Mouse (Mus musculus) liver, embryonic 11.5 days (tissue): Measurements from ENCODE around the gene Tnk1. TPM values are rescaled to one million over a fixed set of nuclear protein-coding genes. Genes with fewer than 3 reads are reported as not detected.
A peak's percentile ranks its signal among the peaks of the same experiment; 100 is the strongest.

Experiments
- ATAC-seq: fragments of 200-750 bp; cut with Nextera tagmentation; replicated peaks from 2 replicates; pipeline ENCODE4 v1.8.0; 2017; ENCODE audit warnings: moderate number of reproducible peaks, mild to moderate bottlenecking, moderate TSS enrichment, moderate library complexity; ENCODE audit not compliant: low FRiP score
- DNase-seq: peaks from one replicate; pipeline ENCODE4 v3.0.0-alpha.2; 2017; ENCODE audit warnings: low spot score
- H3K27ac ChIP-seq: fragments of 300-500 bp; sonication (generic); 2 replicates; pipeline ENCODE4 v1.5.1; 2014; ENCODE audit warnings: mild to moderate bottlenecking, low read depth, low read length, control low read depth
- H3K27me3 ChIP-seq: fragments of 300-500 bp; sonication (generic); replicated peaks from 2 replicates; pipeline ENCODE4 v1.6.1; 2014; ENCODE audit warnings: low read length, mixed read lengths; ENCODE audit not compliant: control insufficient read depth, insufficient read depth
- H3K36me3 ChIP-seq: fragments of 300-500 bp; sonication (generic); 2 replicates; pipeline ENCODE4 v1.6.1; 2014; ENCODE audit warnings: mild to moderate bottlenecking, low read length, moderate library complexity, mixed read lengths; ENCODE audit not compliant: control insufficient read depth, insufficient read depth
- H3K4me1 ChIP-seq: fragments of 300-500 bp; sonication (generic); replicated peaks from 2 replicates; pipeline ENCODE4 v1.6.1; 2014; ENCODE audit warnings: low read length, mixed read lengths; ENCODE audit not compliant: control insufficient read depth, insufficient read depth
- H3K4me2 ChIP-seq: fragments of 300-500 bp; sonication (generic); 2 replicates; pipeline ENCODE4 v1.6.1; 2014; ENCODE audit warnings: mild to moderate bottlenecking, control low read depth, moderate library complexity
- H3K4me3 ChIP-seq: fragments of 300-500 bp; sonication (generic); 2 replicates; pipeline ENCODE4 v1.5.1; 2014; ENCODE audit warnings: low read depth, low read length, control low read depth
- H3K9ac ChIP-seq: fragments of 300-500 bp; sonication (generic); 2 replicates; pipeline ENCODE4 v1.6.1; 2014; ENCODE audit warnings: low read depth, low read length, control low read depth
- H3K9me3 ChIP-seq: fragments of 300-500 bp; sonication (generic); 2 replicates; pipeline ENCODE4 v1.6.1; 2016; ENCODE audit warnings: low read length, inconsistent platforms, mixed read lengths; ENCODE audit not compliant: control insufficient read depth
- WGBS: fragments of 180-500 bp; shearing (Covaris S2); extraction: QIAGEN DNeasy Blood & Tissue Kit; methylation state at CpG from one replicate; pipeline ENCODE4 v1.1.7; 2014; 5-methylcytosine and 5-hydroxymethylcytosine counted together
- polyA plus RNA-seq: library from polyadenylated mRNA; unstranded; fragments of >200 nt; fragmentation: Nextera tagmentation; extraction: Ambion mirVana; gene quantifications from 2 replicates; pipeline ENCODE4 v1.2.1, GENCODE M21; 2014

The Tnk1 gene
- polyA plus RNA-seq, 1 experiment from 2014 or later = 0.62 TPM

GRCm38 (mm10) chr11:69894671-69895070, 36.1 kb upstream of the Tnk1 start:
- Histone ChIP-seq H3K9ac (no peak overlapping the region), H3K4me3 (no peak overlapping the region), H3K4me1 (peaks cover 21% of the 10 kb centered on the region), H3K36me3 (no peaks in the 10 kb centered on the region), H3K27me3 (no peaks in the 10 kb centered on the region), H3K9me3 (no peaks in the 10 kb centered on the region), H3K27ac (0 out of 2 replicates have a peak overlapping the region, but pooled peaks have one; percentile 13), H3K4me2 (peak overlapping the region; percentile 45)
- DNase-seq = no peak
- 0 out of 2 replicates have a peak, but pooled peaks have one; percentile 15 for ATAC-seq
- 39% methylated on average over 5 of the region's 5 CpGs for WGBS

GRCm38 (mm10) chr11:69891482-69891881, 33.0 kb upstream of the Tnk1 start:
- H3K36me3 ChIP-seq = no peaks in the 10 kb centered on the region
- H3K4me2 ChIP-seq = no peak overlapping the region
- peaks cover 32% of the 10 kb centered on the region for H3K4me1 ChIP-seq
- no peaks in the 10 kb centered on the region for H3K27me3 ChIP-seq
- no peak overlapping the region for H3K27ac ChIP-seq
- 51% methylated on average over 4 of the region's 4 CpGs for WGBS
- no peak overlapping the region for H3K4me3 ChIP-seq
- DNase-seq = no peak
- ATAC-seq = no peak
- no peaks in the 10 kb centered on the region for H3K9me3 ChIP-seq
- H3K9ac ChIP-seq = no peak overlapping the region

GRCm38 (mm10) chr11:69886907-69887635, 28.5 kb upstream of the Tnk1 start:
- Histone ChIP-seq H3K27me3 (no peaks in the 10 kb centered on the region), H3K27ac (peak overlapping the region; percentile 86), H3K9ac (peak overlapping the region; percentile 47), H3K4me1 (peaks cover 25% of the 10 kb centered on the region), H3K9me3 (no peaks in the 10 kb centered on the region), H3K4me3 (0 out of 2 replicates have a peak overlapping the region, but pooled peaks have one; percentile 5), H3K36me3 (no peaks in the 10 kb centered on the region), H3K4me2 (peak overlapping the region; percentile 57)
- 36% methylated on average over 8 of the region's 8 CpGs for WGBS
- DNase-seq (no peak), ATAC-seq (peak; percentile 94)

GRCm38 (mm10) chr11:69884663-69885062, 26.1 kb upstream of the Tnk1 start:
- no peaks in the 10 kb centered on the region for H3K27me3 ChIP-seq
- DNase-seq (no peak), ATAC-seq (no peak)
- H3K4me3 ChIP-seq = no peak overlapping the region
- WGBS = 81% methylated on average over 8 of the region's 8 CpGs
- no peaks in the 10 kb centered on the region for H3K9me3 ChIP-seq
- H3K36me3 ChIP-seq = no peaks in the 10 kb centered on the region
- no peak overlapping the region for H3K9ac ChIP-seq
- H3K4me2 ChIP-seq = no peak overlapping the region; the same call in 1 of the 2 replicates
- peaks cover 39% of the 10 kb centered on the region for H3K4me1 ChIP-seq
- no peak overlapping the region for H3K27ac ChIP-seq

GRCm38 (mm10) chr11:69884240-69884639, 25.7 kb upstream of the Tnk1 start:
- WGBS = 77% methylated on average over 9 of the region's 9 CpGs
- Histone ChIP-seq H3K27ac (0 out of 2 replicates have a peak overlapping the region, but pooled peaks have one; percentile 22), H3K4me3 (no peak overlapping the region), H3K4me2 (no peak overlapping the region; the same call in 1 of the 2 replicates), H3K4me1 (peaks cover 43% of the 10 kb centered on the region), H3K9me3 (no peaks in the 10 kb centered on the region), H3K36me3 (no peaks in the 10 kb centered on the region), H3K27me3 (no peaks in the 10 kb centered on the region), H3K9ac (no peak overlapping the region; the same call in 1 of the 2 replicates)
- no peak for DNase-seq
- no peak for ATAC-seq

GRCm38 (mm10) chr11:69883527-69884151, 25.1 kb upstream of the Tnk1 start:
- Histone ChIP-seq H3K36me3 (no peaks in the 10 kb centered on the region), H3K27me3 (no peaks in the 10 kb centered on the region), H3K27ac (0 out of 2 replicates have a peak overlapping the region, but pooled peaks have one; percentile 22), H3K9me3 (no peaks in the 10 kb centered on the region), H3K4me3 (no peak overlapping the region), H3K4me2 (no peak overlapping the region), H3K4me1 (peaks cover 49% of the 10 kb centered on the region), H3K9ac (no peak overlapping the region; the same call in 1 of the 2 replicates)
- DNase-seq = no peak
- 87% methylated on average over 8 of the region's 8 CpGs for WGBS
- ATAC-seq = no peak

- Histone ChIP-seq H3K9ac (no peak overlapping the region), H3K4me3 (no peak overlapping the region), H3K27ac (no peak overlapping the region), H3K27me3 (no peaks in the 10 kb centered on the region), H3K36me3 (no peaks in the 10 kb centered on the region), H3K4me2 (no peak overlapping the region), H3K9me3 (no peaks in the 10 kb centered on the region), H3K4me1 (peaks cover 54% of the 10 kb centered on the region)
- ATAC-seq (no peak), DNase-seq (no peak)
- 61% methylated on average over 4 of the region's 4 CpGs for WGBS
These were observed 24.5 kb upstream of the Tnk1 start for GRCm38 (mm10) chr11:69883066-69883465.

- H3K9me3 ChIP-seq = no peaks in the 10 kb centered on the region
- no peaks in the 10 kb centered on the region for H3K27me3 ChIP-seq
- peak overlapping the region; percentile 57; the same call in 1 of the 2 replicates for H3K27ac ChIP-seq
- DNase-seq = no peak
- peak overlapping the region; percentile 80 for H3K9ac ChIP-seq
- WGBS = 69% methylated on average over 21 of the region's 21 CpGs
- peaks cover 53% of the 10 kb centered on the region for H3K4me1 ChIP-seq
- peak overlapping the region; percentile 99 for H3K4me2 ChIP-seq
- ATAC-seq = no peak
- no peaks in the 10 kb centered on the region for H3K36me3 ChIP-seq
- peak overlapping the region; percentile 63 for H3K4me3 ChIP-seq
These were observed 23.5 kb upstream of the Tnk1 start for GRCm38 (mm10) chr11:69881787-69882670.
